Mouse (Mus musculus): ENCODE data around the gene P4ha2. TPM values are rescaled to one million over a fixed set of nuclear protein-coding genes. Genes with fewer than 3 reads are reported as not detected.
A peak's percentile ranks its signal among the peaks of the same experiment; 100 is the strongest.

Gene P4ha2
- total and polyA plus RNA-seq, 2 experiments from 2014 or later = 8.6 to 8.9 TPM

DNA sequence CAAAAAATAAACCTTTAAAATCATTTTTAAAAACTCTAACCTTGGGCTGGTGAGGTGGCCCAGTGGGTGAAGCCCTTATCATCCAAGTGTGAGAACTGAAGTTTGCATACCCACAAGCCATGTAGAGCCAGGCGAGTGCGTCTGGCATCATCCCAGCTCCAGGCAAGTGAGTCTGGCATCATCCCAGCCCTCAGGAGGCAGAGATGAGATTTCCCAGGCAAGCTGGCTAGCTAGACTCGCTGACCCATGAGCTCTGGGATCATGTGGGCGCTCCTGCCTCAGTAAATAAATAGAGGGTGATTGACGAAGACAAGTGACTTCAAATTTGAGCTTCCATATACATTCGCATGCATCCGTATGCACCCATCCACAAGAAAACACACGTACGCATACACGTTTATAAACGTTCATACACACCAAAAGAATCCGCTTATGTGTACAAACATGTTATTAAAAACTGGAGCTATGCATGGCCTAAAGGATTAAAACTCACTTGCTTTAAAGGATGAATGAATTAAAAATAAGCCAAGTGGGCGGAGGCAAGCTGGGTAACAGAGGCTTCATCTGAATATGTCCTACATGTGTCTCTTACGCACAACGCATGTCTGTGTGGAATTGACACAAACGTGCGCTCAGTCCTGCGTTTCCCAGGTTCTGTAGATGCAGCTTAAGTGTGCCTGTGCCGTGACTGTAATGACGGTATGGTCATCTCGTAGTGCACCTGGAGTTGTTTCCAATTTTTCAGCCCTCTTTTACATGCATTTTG, 12.3 kb downstream of the P4ha2 start:
- ATAC-seq (ENCODE audit: low FRiP score) = no peak; the same call in 1 of the 2 replicates

DNA sequence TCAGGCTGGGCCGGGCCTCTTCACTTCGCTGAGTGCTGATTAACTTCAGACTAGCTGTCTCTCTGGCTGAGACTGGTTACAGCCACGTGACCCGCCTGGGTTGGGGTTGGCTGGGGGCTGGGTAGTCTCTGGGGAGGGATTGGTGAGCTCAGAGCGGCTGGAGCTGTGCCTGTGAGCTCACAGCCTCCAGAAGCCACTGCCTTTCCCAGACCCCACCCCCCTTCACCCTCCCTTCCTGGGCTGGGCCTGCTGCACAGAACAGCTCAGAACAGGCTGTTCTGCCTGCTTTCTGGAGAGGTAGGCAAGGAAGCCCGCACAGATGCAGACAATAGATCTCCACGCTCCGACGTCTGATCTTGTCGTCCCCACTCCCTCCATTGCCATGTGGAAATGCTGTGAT, 13.0 kb downstream of the P4ha2 start:
- H3K4me1 ChIP-seq (ENCODE audit: insufficient read depth, low read length) = peaks cover 12% of the 10 kb centered on the region; the same call in 1 of the 2 replicates
- peak overlapping the region; percentile 20; the same call in 1 of the 2 replicates for H3K4me2 ChIP-seq (ENCODE audit: low read depth, low read length, poor library complexity, severe bottlenecking)
- H3K27me3 ChIP-seq (ENCODE audit: insufficient read depth, low read length) = no peaks in the 10 kb centered on the region
- peak overlapping the region; percentile 70 for H3K27ac ChIP-seq (ENCODE audit: low read depth, low read length)
- H3K9ac ChIP-seq (replicated peaks; ENCODE audit: low read length, poor library complexity, severe bottlenecking) = peak overlapping the region; percentile 34; the same call in 1 of the 2 replicates
- H3K4me3 ChIP-seq (ENCODE audit: low read depth, low read length) = no peak overlapping the region
- H3K9me3 ChIP-seq (ENCODE audit: low read length) = no peaks in the 10 kb centered on the region
- DNase-seq (ENCODE audit: low spot score) = peak; percentile 94
- H3K36me3 ChIP-seq (ENCODE audit: insufficient read depth, low read length) = no peaks in the 10 kb centered on the region
- peak; percentile 93 for ATAC-seq (ENCODE audit: low FRiP score)
- 4% methylated on average over 10 of the region's 10 CpGs for WGBS
- TF ChIP-seq CTCF (IDR thresholded peaks at IDR 0.05) = no peak

More for the DNA sequence above, 12.3 kb downstream of the P4ha2 start:
- H3K4me1 ChIP-seq (ENCODE audit: insufficient read depth, low read length) = peaks cover 12% of the 10 kb centered on the region; the same call in 1 of the 2 replicates
- no peak for TF ChIP-seq CTCF (IDR thresholded peaks at IDR 0.05)
- 61% methylated on average over 21 of the region's 21 CpGs for WGBS
- no peaks in the 10 kb centered on the region for H3K36me3 ChIP-seq (ENCODE audit: insufficient read depth, low read length)
- H3K4me2 ChIP-seq (ENCODE audit: low read depth, low read length, poor library complexity, severe bottlenecking) = no peak overlapping the region
- H3K9ac ChIP-seq (replicated peaks; ENCODE audit: low read length, poor library complexity, severe bottlenecking) = no peak overlapping the region
- H3K9me3 ChIP-seq (ENCODE audit: low read length) = no peaks in the 10 kb centered on the region
- no peaks in the 10 kb centered on the region for H3K27me3 ChIP-seq (ENCODE audit: insufficient read depth, low read length)
- peak; percentile 76 for DNase-seq (ENCODE audit: low spot score)
- H3K4me3 ChIP-seq (ENCODE audit: low read depth, low read length) = no peak overlapping the region
- peak overlapping the region; percentile 70 for H3K27ac ChIP-seq (ENCODE audit: low read depth, low read length)

DNA sequence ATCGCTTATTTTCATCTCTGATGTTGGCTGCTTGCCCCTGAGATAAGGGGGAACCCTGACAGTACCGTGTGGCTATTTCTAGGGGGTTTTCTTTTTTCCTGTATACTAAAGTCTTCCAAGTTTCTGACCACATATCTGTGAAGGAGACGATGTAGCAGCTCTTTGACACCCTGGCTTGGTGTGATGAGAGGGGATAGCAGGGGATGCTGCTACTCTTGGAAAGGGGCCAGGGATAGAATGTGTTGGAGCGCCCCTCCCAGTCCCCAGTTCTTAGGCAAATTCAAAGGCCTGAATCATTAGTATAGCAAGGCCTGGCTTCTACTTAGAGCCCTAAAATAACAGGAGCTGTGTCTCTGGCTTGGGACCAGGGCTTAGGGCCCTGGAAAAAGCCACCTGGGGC, 13.5 kb downstream of the P4ha2 start:
- 17% methylated on average over 4 of the region's 4 CpGs for WGBS
- Histone ChIP-seq H3K4me1 (ENCODE audit: insufficient read depth, low read length) (peaks cover 12% of the 10 kb centered on the region; the same call in 1 of the 2 replicates), H3K9ac (replicated peaks; ENCODE audit: low read length, poor library complexity, severe bottlenecking) (peak overlapping the region; percentile 34), H3K9me3 (ENCODE audit: low read length) (no peaks in the 10 kb centered on the region), H3K27ac (ENCODE audit: low read depth, low read length) (peak overlapping the region; percentile 70), H3K4me2 (ENCODE audit: low read depth, low read length, poor library complexity, severe bottlenecking) (peak overlapping the region; percentile 20; the same call in 1 of the 2 replicates), H3K4me3 (ENCODE audit: low read depth, low read length) (no peak overlapping the region), H3K36me3 (ENCODE audit: insufficient read depth, low read length) (no peaks in the 10 kb centered on the region), H3K27me3 (ENCODE audit: insufficient read depth, low read length) (no peaks in the 10 kb centered on the region)
- ATAC-seq (ENCODE audit: low FRiP score) (no peak; the same call in 1 of the 2 replicates), DNase-seq (ENCODE audit: low spot score) (peak; percentile 51)
- no peak for TF ChIP-seq CTCF (IDR thresholded peaks at IDR 0.05)

DNA sequence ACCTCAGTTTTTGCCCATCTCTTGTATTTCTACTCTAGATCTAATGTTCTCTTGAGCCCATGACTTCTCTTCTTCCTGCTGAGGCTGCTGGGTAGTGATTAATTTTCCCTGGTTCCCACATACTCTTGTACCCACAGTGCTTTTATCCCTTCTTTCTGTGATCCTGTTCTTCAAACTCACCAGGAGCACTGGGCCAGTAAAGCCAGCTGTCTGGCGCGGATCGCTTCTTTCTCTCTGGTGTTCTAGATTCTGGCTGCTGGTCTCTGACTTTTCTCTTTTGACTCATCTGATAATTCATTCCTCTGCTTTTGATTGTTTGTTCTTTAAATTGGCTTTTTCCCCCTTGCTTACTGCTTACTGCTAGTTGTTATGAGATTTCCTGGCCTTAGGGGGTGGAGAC, 14.9 kb downstream of the P4ha2 start:
- Histone ChIP-seq H3K4me2 (ENCODE audit: low read depth, low read length, poor library complexity, severe bottlenecking) (no peak overlapping the region), H3K9ac (replicated peaks; ENCODE audit: low read length, poor library complexity, severe bottlenecking) (no peak overlapping the region), H3K9me3 (ENCODE audit: low read length) (no peaks in the 10 kb centered on the region), H3K27ac (ENCODE audit: low read depth, low read length) (no peak overlapping the region), H3K27me3 (ENCODE audit: insufficient read depth, low read length) (no peaks in the 10 kb centered on the region), H3K4me3 (ENCODE audit: low read depth, low read length) (no peak overlapping the region), H3K4me1 (ENCODE audit: insufficient read depth, low read length) (peaks cover 12% of the 10 kb centered on the region; the same call in 1 of the 2 replicates), H3K36me3 (ENCODE audit: insufficient read depth, low read length) (0 out of 2 replicates have a peak, but pooled peaks cover 9% of the 10 kb centered on the region)
- DNase-seq (ENCODE audit: low spot score) (no peak), ATAC-seq (ENCODE audit: low FRiP score) (no peak)
- TF ChIP-seq CTCF (IDR thresholded peaks at IDR 0.05) = no peak
- WGBS = 93% methylated on average over 3 of the region's 3 CpGs

DNA sequence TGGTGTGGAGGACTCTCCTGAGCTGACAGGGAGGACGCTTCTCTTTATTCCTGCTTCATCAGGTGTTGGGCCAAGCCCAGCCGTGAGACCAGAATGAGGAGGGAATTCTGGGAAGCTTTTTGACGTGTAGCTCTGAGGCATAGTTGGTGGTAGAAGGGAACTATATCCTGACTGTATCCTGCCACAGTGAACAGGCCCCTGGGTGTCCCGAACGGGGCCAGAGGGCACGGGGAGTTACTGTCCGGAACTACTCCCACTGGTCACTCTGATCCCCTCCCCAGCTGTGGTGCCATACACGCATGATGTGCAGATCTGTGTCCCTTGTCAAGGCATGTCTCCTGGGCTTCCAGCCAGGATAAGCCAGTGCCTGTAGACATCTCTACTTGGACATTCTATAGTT, 15.4 kb downstream of the P4ha2 start:
- Histone ChIP-seq H3K27me3 (ENCODE audit: insufficient read depth, low read length) (no peaks in the 10 kb centered on the region), H3K4me3 (ENCODE audit: low read depth, low read length) (no peak overlapping the region), H3K4me2 (ENCODE audit: low read depth, low read length, poor library complexity, severe bottlenecking) (no peak overlapping the region), H3K27ac (ENCODE audit: low read depth, low read length) (no peak overlapping the region), H3K9ac (replicated peaks; ENCODE audit: low read length, poor library complexity, severe bottlenecking) (no peak overlapping the region), H3K4me1 (ENCODE audit: insufficient read depth, low read length) (peaks cover 12% of the 10 kb centered on the region; the same call in 1 of the 2 replicates), H3K9me3 (ENCODE audit: low read length) (no peaks in the 10 kb centered on the region), H3K36me3 (ENCODE audit: insufficient read depth, low read length) (0 out of 2 replicates have a peak, but pooled peaks cover 12% of the 10 kb centered on the region)
- DNase-seq (ENCODE audit: low spot score) = no peak
- WGBS = 86% methylated on average over 8 of the region's 8 CpGs
- no peak for ATAC-seq (ENCODE audit: low FRiP score)
- TF ChIP-seq CTCF (IDR thresholded peaks at IDR 0.05) = no peak

DNA sequence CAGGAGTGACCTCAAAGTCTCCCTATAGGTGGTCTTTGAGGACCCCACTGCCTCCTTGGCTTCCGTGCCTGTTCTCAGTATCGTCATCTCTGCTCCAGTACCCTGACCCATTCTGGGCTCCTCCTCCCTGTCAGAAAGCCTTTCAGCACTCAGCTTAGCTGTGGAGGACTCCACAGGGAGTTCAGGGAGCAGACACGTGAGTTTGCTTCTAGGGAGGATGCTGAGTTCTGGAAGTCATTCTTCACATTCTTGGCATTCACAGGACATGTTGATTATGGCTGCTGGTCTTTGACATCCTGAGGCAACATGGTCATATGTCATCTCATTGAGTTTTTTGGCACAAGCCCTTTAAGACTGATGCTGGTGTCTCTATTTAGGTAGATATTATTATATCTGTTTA, 16.0 kb downstream of the P4ha2 start:
- H3K27ac ChIP-seq (ENCODE audit: low read depth, low read length) = no peak overlapping the region
- TF ChIP-seq CTCF (IDR thresholded peaks at IDR 0.05) = no peak
- ATAC-seq (ENCODE audit: low FRiP score) (no peak), DNase-seq (ENCODE audit: low spot score) (no peak)
- H3K36me3 ChIP-seq (ENCODE audit: insufficient read depth, low read length) = 0 out of 2 replicates have a peak, but pooled peaks cover 12% of the 10 kb centered on the region
- 56% methylated on average over 3 of the region's 3 CpGs for WGBS
- no peaks in the 10 kb centered on the region for H3K27me3 ChIP-seq (ENCODE audit: insufficient read depth, low read length)
- peaks cover 12% of the 10 kb centered on the region; the same call in 1 of the 2 replicates for H3K4me1 ChIP-seq (ENCODE audit: insufficient read depth, low read length)
- H3K4me2 ChIP-seq (ENCODE audit: low read depth, low read length, poor library complexity, severe bottlenecking) = no peak overlapping the region
- H3K4me3 ChIP-seq (ENCODE audit: low read depth, low read length) = no peak overlapping the region
- H3K9me3 ChIP-seq (ENCODE audit: low read length) = no peaks in the 10 kb centered on the region
- H3K9ac ChIP-seq (replicated peaks; ENCODE audit: low read length, poor library complexity, severe bottlenecking) = no peak overlapping the region

Measured in midbrain, postnatal 0 days (tissue).